Mouse (Mus musculus) erythroblast, embryonic 14.5 days (primary cell): ENCODE measurements around the gene Wdr60.

Source experiments
- GATA1 ChIP-seq: IDR thresholded peaks from 2 replicates; pipeline ENCODE4 v1.6.1; 2012; ENCODE audit warnings: low read length, inconsistent platforms, mixed read lengths
- TAL1 ChIP-seq: IDR thresholded peaks from 3 replicates; pipeline ENCODE4 v1.6.1; 2012; ENCODE audit warnings: low read length, inconsistent platforms, mixed read lengths

GRCm38 (mm10) chr12:116280149-116280652 is 17.4 kb upstream of the Wdr60 start:
- TF ChIP-seq GATA1 (no peak), TAL1 (no peak)
